Mouse (Mus musculus) v-Abl transformed pro-B cells (cell line): ENCODE measurements around the gene Tmbim6.
"Not testable (repeated sequence)": the region's sequence is repeated elsewhere in the genome, so short reads cannot be mapped to it uniquely, and the experiment has no call there.

Experiments
- in situ Hi-C, 2 experiments: fragments of 400-800 bp; cut with MboI; formaldehyde crosslinking; loops; one replicate each; pipeline ENCODE4 v1.15.1; 2025; ENCODE audit not compliant: unreplicated experiment in 2 of 2

The Tmbim6 gene

DNA sequence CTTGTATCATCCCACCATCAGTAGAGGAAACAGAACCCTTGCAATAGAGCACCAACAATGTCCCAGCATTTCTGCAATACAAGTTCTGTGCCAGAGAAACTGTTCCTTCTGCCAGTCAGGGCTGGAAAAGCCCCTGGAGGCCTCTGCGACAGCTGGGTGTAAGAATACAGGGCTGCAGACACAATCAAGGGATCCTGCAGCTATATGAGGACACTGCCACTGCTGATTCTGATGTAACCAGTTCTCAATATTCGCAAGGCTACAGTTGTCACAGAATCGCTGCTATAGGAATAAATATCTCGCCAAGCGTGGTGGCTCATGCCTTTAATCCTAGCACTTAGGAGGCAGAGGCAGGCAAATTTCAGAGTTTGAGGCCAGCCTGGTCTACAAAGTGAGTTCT, 16.4 kb upstream of the Tmbim6 start:
- in situ Hi-C loops = no loop called here

- in situ Hi-C loops = no loop called here
Measured at GRCm38 (mm10) chr15:99382893-99383292, 9.8 kb upstream of the Tmbim6 start.

- in situ Hi-C loops = no loop called here
Measured at GRCm38 (mm10) chr15:99384071-99384470, 8.6 kb upstream of the Tmbim6 start.

DNA sequence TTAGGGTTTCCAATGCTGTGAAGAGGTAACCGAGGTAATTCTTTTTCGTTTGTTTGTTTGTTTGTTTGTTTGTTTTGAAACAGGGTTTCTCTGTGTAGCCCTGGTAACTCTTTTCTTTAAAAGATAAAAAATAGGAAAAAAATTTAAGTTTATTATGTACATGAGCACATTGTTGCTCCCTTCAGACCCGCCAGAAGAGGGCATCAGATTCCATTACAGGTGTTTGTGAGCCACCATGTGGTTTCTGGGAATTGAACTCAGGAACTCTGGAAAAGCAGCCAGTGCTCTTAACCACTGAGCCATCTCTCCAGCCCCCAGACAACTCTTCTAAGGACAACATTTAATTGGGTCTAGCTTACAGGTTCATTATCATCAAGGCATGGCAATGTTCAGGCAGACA, 6.6 kb upstream of the Tmbim6 start:
- in situ Hi-C loops = not testable (repeated sequence)

DNA sequence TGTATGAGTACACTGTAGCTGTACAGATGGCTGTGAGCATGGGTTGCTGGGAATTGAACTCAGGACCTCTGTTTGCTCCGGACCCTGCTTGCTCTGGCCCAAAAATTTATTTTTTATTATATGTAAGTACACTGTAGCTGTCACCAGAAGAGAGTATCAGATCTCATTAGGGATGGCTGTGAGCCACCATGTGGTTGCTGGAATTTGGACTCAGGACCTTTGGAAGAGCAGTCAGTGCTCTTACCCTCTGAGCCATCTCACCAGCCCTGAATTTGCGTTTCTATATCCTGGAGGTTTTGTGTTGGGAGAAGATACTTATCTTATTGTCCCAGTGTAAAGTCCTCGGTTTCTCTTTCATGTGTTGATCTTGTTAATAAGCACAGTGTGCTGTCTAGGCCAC, 5.9 kb upstream of the Tmbim6 start:
- in situ Hi-C loops = no loop called here

DNA sequence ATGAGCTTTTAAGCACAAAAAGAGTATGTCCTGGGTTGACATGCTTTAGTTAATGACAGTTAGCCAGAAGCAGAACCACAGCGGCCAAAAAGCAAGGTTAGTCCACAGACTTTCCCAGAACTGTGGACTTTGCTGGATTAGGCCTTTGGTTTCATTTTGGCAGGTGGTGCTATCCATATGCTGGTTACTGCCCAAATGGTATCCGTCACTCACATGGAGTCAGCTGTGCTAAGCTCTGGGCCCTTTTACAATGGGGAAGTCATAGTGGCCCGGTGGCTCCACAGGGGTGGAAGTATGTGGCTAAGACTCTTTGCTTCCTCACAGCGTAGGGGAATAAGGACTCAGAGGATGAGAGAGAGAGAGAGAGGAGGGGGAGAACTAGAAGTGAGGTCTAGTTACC, 4.7 kb upstream of the Tmbim6 start:
- in situ Hi-C loops = no loop called here

DNA sequence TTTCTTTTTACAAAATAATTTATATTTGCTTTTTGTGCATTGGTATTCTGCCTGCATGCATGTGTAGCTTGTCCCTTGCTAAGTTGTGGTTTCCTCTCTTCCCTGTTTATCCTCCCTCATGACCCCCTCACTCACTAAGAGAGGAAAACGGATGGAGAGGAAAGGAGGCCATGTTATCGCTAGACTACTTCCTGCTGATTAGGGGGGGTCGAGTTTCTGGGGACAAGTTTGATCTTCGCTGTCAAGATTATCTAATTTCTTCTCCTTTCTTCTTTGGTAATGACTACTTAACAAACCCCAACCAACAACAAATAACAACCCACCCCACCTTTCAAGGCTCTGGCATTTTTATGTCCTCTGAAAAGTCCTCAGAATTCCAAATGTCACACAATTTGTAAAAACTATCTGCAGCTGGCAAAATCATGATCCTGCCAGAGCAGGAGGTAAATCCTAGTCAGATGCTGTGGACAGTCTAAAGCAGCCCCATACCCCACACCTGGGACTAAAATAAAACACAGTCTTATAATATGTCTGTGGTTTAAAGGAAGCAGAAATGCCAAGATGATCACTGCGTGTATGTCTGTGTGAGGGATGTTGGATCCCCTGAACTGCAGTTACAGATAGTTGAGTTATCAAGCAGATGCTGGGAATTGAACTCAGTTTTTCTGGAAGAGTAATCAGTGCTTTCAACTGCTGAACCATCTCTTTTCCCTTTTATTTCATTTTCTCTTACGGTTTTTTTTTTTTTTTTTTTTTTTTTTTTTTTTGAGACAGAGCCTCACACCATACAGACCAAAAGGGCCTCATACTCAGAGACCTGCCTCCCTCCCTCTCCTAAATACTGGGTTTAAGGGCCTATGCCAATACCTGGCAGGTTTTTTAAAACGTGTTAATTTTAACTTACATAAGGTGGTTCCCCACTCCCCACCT, 1.9 kb upstream of the Tmbim6 start:
- in situ Hi-C loops = loop anchor here in 1 of 2 experiments (10.0 kb wide), 1 partner anchor 356 kb away; no protein-coding TSS in a partner anchor

DNA sequence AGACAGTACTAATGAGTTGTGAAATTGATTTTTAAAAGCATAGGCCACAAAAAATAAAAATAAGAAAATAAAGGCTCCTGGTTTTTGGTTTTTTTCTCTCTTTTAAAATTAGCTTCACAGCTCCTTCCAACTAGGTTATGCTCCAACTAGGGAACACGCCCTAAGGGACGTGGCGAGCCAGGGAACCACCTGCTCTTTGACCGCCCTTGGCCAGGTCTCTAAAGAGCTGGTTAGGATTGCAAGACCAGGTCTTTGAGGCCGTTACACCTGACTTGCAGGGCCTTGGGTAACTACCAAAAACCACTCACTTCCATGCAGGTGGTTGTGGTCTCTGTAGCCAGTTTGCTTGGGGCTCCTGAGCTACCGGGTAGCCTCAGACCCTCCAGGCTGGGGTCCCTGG, 707 bp upstream of the Tmbim6 start:
- in situ Hi-C loops = loop anchor here in 1 of 2 experiments (10.0 kb wide), 1 partner anchor 357 kb away; no protein-coding TSS in a partner anchor

GRCm38 (mm10) chr15:99393386-99394252, 937 bp downstream of the Tmbim6 start:
- in situ Hi-C loops = loop anchor here in 1 of 2 experiments (10.0 kb wide), 1 partner anchor 359 kb away; no protein-coding TSS in a partner anchor

DNA sequence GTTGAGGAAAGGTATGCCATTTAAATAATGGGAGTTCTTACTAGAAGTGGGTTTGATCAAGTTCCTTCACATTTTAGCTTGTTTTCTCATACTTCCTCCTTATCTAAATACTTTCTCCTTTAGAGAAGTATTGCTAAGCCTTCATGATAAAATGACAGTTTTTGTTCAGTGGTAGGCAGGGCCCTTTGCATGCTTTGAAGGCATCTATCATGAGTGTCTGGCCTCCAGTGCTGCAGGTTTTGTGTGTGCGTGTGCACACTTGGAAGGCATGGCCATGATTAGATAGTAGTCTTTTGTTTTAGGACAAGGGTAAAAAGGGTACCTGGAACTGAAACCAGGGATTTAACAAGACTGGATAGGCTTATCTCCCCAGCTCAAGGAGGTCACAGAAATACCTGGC, 3.8 kb downstream of the Tmbim6 start:
- in situ Hi-C loops = loop anchor here in 1 of 2 experiments (10.0 kb wide), 1 partner anchor 362 kb away; no protein-coding TSS in a partner anchor

DNA sequence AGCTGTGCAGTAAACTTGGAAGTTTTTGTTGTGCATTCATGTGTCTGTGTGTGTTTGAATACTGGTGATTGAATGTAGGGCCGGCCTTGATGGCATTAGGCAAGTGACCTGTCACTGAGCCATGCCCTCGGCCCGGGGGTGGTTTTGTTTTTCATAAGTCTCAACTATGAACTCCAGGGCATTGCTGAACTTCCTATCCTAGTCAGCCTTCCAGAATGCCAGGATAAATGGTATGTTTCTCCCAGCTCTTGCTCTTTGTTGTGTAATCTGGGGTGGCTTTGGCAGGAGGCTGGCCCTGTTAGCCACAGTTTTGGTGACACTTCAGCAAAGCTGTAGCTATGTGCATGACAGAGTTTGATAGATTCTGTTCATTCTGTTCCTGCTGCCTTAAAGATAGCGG, 4.2 kb downstream of the Tmbim6 start:
- in situ Hi-C loops = loop anchor here in 1 of 2 experiments (10.0 kb wide), 1 partner anchor 362 kb away; no protein-coding TSS in a partner anchor

GRCm38 (mm10) chr15:99397622-99398021, 4.9 kb downstream of the Tmbim6 start:
- in situ Hi-C loops = loop anchor here in 1 of 2 experiments (10.0 kb wide), 1 partner anchor 363 kb away; no protein-coding TSS in a partner anchor

- in situ Hi-C loops = loop anchor here in 1 of 2 experiments (10.0 kb wide), 1 partner anchor 365 kb away; no protein-coding TSS in a partner anchor
Measured at GRCm38 (mm10) chr15:99399503-99400245, 7.0 kb downstream of the Tmbim6 start.

- in situ Hi-C loops = no loop called here
Measured at GRCm38 (mm10) chr15:99400602-99401001, 7.9 kb downstream of the Tmbim6 start.

DNA sequence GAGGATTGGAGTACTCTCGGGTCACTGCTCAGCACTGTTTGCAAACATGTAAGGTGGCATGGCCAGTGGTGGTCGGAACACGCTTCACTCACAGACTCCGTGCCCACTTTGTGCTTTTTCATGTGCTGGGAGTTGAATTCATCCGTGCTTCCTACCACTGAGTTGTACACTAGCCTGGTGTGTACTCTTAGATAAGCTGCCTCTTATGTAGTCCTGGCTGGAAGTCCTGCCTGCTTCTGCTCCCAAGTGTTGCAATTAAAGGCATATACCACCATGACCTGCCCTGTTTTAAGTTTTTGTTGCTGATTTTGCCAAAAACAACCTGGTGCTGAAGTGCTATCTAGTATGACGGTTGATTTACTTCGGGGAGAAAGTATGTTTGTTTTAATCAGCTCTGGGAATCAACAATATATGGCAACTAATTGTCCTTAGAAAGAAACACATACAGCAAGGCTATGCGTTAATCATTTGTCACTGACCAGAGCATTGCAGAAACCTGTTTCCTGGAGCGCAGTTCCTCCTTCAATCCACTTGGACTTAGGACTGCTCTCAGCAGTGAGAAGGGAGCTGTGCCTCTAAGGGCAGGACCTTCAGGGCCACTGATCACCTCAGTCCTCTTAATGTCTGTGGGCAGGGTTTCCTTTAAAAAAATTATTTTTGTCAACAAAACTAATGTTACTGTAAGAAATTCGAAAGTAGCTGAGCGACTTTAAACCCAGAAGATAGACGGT, 10.6 kb downstream of the Tmbim6 start:
- in situ Hi-C loops = no loop called here

- in situ Hi-C loops = no loop called here
Measured at GRCm38 (mm10) chr15:99405150-99405549, 12.5 kb downstream of the Tmbim6 start.

GRCm38 (mm10) chr15:99406986-99407570, 14.4 kb downstream of the Tmbim6 start:
- in situ Hi-C loops = no loop called here

DNA sequence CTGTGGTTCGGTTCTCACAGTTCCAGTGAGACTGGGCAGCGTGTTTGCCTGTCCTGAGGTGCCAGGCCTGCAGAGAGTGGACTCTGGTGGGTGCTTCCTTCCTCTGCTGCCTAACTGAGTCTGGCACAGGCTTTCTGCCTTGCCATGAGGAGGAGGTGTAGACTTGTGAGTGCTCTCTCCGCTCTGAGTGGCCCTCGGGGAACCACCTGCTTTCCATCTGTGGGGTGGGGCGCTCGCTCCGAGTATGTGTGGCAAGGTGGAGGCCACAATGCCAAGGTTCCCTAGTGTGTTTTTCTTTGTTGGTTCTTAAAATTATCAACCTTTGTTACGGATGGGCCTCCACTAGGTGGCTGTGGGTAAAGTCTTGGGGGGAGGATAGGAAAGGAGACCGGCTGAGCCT, 16.2 kb downstream of the Tmbim6 start:
- in situ Hi-C loops = no loop called here

DNA sequence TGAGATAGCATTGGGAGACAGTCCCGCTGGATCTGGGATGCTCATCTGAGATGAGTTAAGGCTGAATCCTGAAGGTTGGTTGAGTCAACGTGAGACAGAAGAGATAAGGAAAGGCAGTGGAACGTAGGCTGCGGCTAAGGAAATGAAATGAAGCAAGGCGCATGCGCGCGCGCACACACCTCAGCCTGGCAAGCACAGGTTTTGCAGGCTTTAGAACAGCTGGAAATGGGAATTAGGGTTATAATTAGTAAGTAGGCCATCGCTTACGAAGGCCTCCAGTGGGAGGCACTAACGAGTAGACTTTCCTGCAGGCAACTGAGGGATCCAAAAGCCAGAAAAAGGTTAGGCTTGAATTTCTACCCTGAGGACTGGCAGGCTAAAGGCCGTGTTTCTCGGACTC, 19.1 kb downstream of the Tmbim6 start:
- in situ Hi-C loops = loop anchor here in 1 of 2 experiments (10.0 kb wide), 1 partner anchor 273 kb away; no protein-coding TSS in a partner anchor
